Mouse (Mus musculus) sigmoid colon, adult 10 weeks (tissue): ENCODE measurements around the gene Pla2g12b. TPM values are rescaled to one million over a fixed set of nuclear protein-coding genes. Genes with fewer than 3 reads are reported as not detected.

Source experiments
- polyA plus RNA-seq: library from polyadenylated mRNA; stranded (reverse); fragments of 350-450 nt; fragmentation: Illumina TruSeq; extraction: RNeasy Lipid Tissue Mini Kit (QIAGEN cat#74804); gene quantifications from one replicate; pipeline ENCODE4 v1.2.3, GENCODE M21; 2014; ENCODE audit warnings: low read depth, low replicate concordance

The Pla2g12b gene
- not detected for polyA plus RNA-seq

GRCm38 (mm10) chr10:59402899-59403792 is at the start of gene Pla2g12b:
Gene Pla2g12b (plus strand): TSS chr10:59403660.

GRCm38 (mm10) chr10:59395461-59395860 is 8.0 kb upstream of the Pla2g12b start, which contains the start of gene Gm10273:
Gene Gm10273 (plus strand): TSS chr10:59395632.

DNA sequence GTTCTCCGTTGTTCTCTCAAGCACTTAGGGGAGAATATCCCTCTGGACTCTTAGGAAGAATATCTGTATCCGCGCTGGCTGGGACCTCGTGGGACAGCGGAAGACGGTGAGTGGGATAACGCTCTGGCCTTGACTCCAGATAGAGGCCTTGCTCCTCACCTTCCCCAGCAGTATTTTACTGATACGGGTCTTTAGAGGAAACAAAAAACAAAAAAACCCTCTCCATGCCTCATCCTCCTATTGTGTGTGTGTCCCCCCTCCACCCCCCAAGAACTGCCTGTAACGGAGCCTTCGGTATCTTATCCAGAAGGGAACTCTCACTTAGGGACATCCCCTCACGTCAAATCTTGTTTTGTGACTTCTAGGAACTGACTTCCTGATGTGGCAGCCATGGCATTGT is 38.3 kb downstream of the Pla2g12b start, which contains the start of gene Oit3:
Oit3 (minus strand) TSS at position 44 of the 400 bp plus-strand sequence.

Other genes with a start within 250 kb of the Pla2g12b start
- 46.1 TPM for gene Sept10, start 181.8 kb upstream of the Pla2g12b start, polyA plus RNA-seq
- gene Sowahc, start 181.7 kb upstream of the Pla2g12b start, polyA plus RNA-seq: 155 TPM
- gene P4ha1, start 80.4 kb upstream of the Pla2g12b start, polyA plus RNA-seq: 22.1 TPM
- gene Gm10273, start 8.0 kb upstream of the Pla2g12b start, polyA plus RNA-seq: 12.6 TPM
- gene Oit3, start 38.1 kb downstream of the Pla2g12b start, polyA plus RNA-seq: not detected
- not detected for gene Gm10322, start 212.4 kb downstream of the Pla2g12b start, polyA plus RNA-seq
- gene Mcu, start 213.0 kb downstream of the Pla2g12b start, polyA plus RNA-seq: 85.7 TPM